Mouse (Mus musculus): ENCODE data around the gene Dock4. TPM values are rescaled to one million over a fixed set of nuclear protein-coding genes. Genes with fewer than 3 reads are reported as not detected.

The Dock4 gene
- polyA plus RNA-seq, 1 experiment from 2014 or later, result 34.6 TPM

- no peaks in the 10 kb centered on the region for H3K27me3 ChIP-seq (replicated peaks)
- WGBS, result 97% methylated on average over 2 of the region's 2 CpGs
- no peaks in the 10 kb centered on the region for H3K9me3 ChIP-seq (replicated peaks)
- no peak overlapping the region for H3K4me3 ChIP-seq (replicated peaks)
- no peaks in the 10 kb centered on the region for H3K4me1 ChIP-seq
- no peak for ATAC-seq (ENCODE audit: low FRiP score)
- H3K27ac ChIP-seq (replicated peaks), result no peak overlapping the region
- H3K4me2 ChIP-seq, result no peak overlapping the region
- H3K36me3 ChIP-seq, result no peaks in the 10 kb centered on the region
- H3K9ac ChIP-seq (replicated peaks), result no peak overlapping the region
These were observed 108.2 kb downstream of the Dock4 start for GRCm38 (mm10) chr12:40553929-40554328.

DNA sequence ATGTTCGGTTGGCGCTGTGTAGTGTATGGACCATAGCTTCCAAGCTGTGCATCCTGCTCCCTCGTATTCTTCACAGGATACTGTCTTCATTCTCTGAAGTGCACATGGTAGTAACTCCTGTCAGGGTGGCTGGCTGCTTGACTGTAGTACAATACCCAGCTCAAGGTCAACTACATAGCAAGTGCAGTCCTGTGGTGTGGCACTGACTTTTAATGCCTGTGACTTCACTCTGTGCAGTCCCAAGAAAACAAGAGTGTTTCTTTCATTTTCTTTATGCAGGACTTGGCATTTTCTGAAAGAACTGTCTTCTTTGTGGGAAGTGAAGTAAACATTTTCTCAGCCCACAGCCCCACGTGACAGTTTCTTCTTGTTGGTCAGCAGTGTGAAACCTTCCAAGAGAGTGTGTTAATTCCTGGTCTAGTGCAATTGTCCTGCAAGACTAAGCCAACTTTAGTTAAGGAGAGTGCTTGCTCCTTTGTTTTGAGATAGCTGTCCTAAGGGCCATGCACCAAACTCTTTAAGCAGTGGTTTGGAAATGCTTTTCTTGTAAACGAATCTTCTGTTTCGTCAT lies 109.3 kb downstream of the Dock4 start:
- no peak for ATAC-seq (ENCODE audit: low FRiP score)
- no peaks in the 10 kb centered on the region for H3K4me1 ChIP-seq
- no peaks in the 10 kb centered on the region for H3K9me3 ChIP-seq (replicated peaks)
- H3K9ac ChIP-seq (replicated peaks), result no peak overlapping the region
- 81% methylated on average over 6 of the region's 6 CpGs for WGBS
- no peak overlapping the region for H3K27ac ChIP-seq (replicated peaks)
- no peak overlapping the region for H3K4me2 ChIP-seq
- H3K4me3 ChIP-seq (replicated peaks), result no peak overlapping the region
- H3K27me3 ChIP-seq (replicated peaks), result no peaks in the 10 kb centered on the region
- H3K36me3 ChIP-seq, result no peaks in the 10 kb centered on the region

- H3K4me2 ChIP-seq, result no peak overlapping the region
- no peak for ATAC-seq (ENCODE audit: low FRiP score)
- H3K4me1 ChIP-seq, result no peaks in the 10 kb centered on the region
- H3K9me3 ChIP-seq (replicated peaks), result no peaks in the 10 kb centered on the region
- H3K27ac ChIP-seq (replicated peaks), result no peak overlapping the region
- no peaks in the 10 kb centered on the region for H3K27me3 ChIP-seq (replicated peaks)
- H3K36me3 ChIP-seq, result no peaks in the 10 kb centered on the region
- no peak overlapping the region for H3K9ac ChIP-seq (replicated peaks)
- 84% methylated on average over 3 of the region's 3 CpGs for WGBS
- H3K4me3 ChIP-seq (replicated peaks), result no peak overlapping the region
These were observed 112.8 kb downstream of the Dock4 start for GRCm38 (mm10) chr12:40558600-40558999.

- H3K4me2 ChIP-seq, result no peak overlapping the region
- H3K36me3 ChIP-seq, result no peaks in the 10 kb centered on the region
- ATAC-seq (ENCODE audit: low FRiP score), result no peak
- no peak overlapping the region for H3K9ac ChIP-seq (replicated peaks)
- H3K9me3 ChIP-seq (replicated peaks), result no peaks in the 10 kb centered on the region
- no peaks in the 10 kb centered on the region for H3K27me3 ChIP-seq (replicated peaks)
- H3K4me1 ChIP-seq, result 0 out of 2 replicates have a peak, but pooled peaks cover under 1% of the 10 kb centered on the region
- H3K4me3 ChIP-seq (replicated peaks), result no peak overlapping the region
- no peak overlapping the region for H3K27ac ChIP-seq (replicated peaks)
- WGBS, result 87% methylated on average over 11 of the region's 11 CpGs
These were observed 113.4 kb downstream of the Dock4 start for GRCm38 (mm10) chr12:40559103-40559502.

DNA sequence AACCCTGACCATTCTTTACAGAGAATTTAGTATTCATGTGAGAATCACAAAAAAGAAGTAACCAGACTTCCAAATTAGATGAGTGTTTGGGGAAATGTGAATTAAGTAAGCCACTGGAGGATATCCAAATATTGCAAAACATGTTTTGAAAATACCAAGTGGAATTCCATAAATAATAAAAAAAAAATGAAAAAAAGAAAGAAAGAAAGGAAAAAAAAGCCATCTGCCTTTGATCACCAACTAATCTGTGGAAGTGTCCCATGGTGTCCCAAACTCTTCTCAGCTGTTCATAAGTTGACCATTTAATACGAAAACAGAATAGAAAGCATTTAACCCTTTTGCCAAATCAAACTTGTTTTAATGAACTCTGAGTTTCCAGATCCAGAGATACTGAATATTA lies 118.0 kb downstream of the Dock4 start:
- 89% methylated on average over 1 of the region's 1 CpGs for WGBS

GRCm38 (mm10) chr12:40564261-40564660 lies 118.5 kb downstream of the Dock4 start:
- WGBS, result 38% methylated on average over 2 of the region's 2 CpGs
- H3K9me3 ChIP-seq (replicated peaks), result no peaks in the 10 kb centered on the region
- H3K4me3 ChIP-seq (replicated peaks), result no peak overlapping the region
- no peaks in the 10 kb centered on the region for H3K27me3 ChIP-seq (replicated peaks)
- H3K9ac ChIP-seq (replicated peaks), result no peak overlapping the region
- peaks cover 22% of the 10 kb centered on the region for H3K4me1 ChIP-seq
- no peak overlapping the region for H3K4me2 ChIP-seq
- ATAC-seq (ENCODE audit: low FRiP score), result no peak
- no peak overlapping the region for H3K27ac ChIP-seq (replicated peaks)
- no peaks in the 10 kb centered on the region for H3K36me3 ChIP-seq

More for the DNA sequence above, 118.0 kb downstream of the Dock4 start:
- no peak for ATAC-seq (ENCODE audit: low FRiP score)
- no peaks in the 10 kb centered on the region for H3K27me3 ChIP-seq (replicated peaks)
- no peak overlapping the region for H3K27ac ChIP-seq (replicated peaks)
- no peaks in the 10 kb centered on the region for H3K36me3 ChIP-seq
- H3K4me1 ChIP-seq, result peaks cover 17% of the 10 kb centered on the region
- no peak overlapping the region for H3K4me3 ChIP-seq (replicated peaks)
- no peaks in the 10 kb centered on the region for H3K9me3 ChIP-seq (replicated peaks)
- H3K4me2 ChIP-seq, result no peak overlapping the region
- H3K9ac ChIP-seq (replicated peaks), result no peak overlapping the region

- no peak overlapping the region for H3K4me3 ChIP-seq (replicated peaks)
- no peaks in the 10 kb centered on the region for H3K36me3 ChIP-seq
- H3K4me1 ChIP-seq, result peaks cover 28% of the 10 kb centered on the region
- H3K27ac ChIP-seq (replicated peaks), result no peak overlapping the region
- no peaks in the 10 kb centered on the region for H3K27me3 ChIP-seq (replicated peaks)
- H3K9me3 ChIP-seq (replicated peaks), result no peaks in the 10 kb centered on the region
- ATAC-seq (ENCODE audit: low FRiP score), result no peak
- no peak overlapping the region for H3K9ac ChIP-seq (replicated peaks)
- 76% methylated on average over 4 of the region's 4 CpGs for WGBS
- no peak overlapping the region for H3K4me2 ChIP-seq
These were observed 122.7 kb downstream of the Dock4 start for GRCm38 (mm10) chr12:40568365-40568885.

- H3K4me2 ChIP-seq, result no peak overlapping the region
These were observed 123.5 kb downstream of the Dock4 start for GRCm38 (mm10) chr12:40568971-40569968.

GRCm38 (mm10) chr12:40570250-40570649 lies 124.5 kb downstream of the Dock4 start:
- Histone ChIP-seq H3K36me3 (no peaks in the 10 kb centered on the region), H3K9ac (replicated peaks) (no peak overlapping the region), H3K9me3 (replicated peaks) (no peaks in the 10 kb centered on the region), H3K4me2 (no peak overlapping the region), H3K4me1 (peaks cover 20% of the 10 kb centered on the region), H3K4me3 (replicated peaks) (no peak overlapping the region), H3K27ac (replicated peaks) (no peak overlapping the region), H3K27me3 (replicated peaks) (no peaks in the 10 kb centered on the region)
- no peak for ATAC-seq (ENCODE audit: low FRiP score)
- 65% methylated on average over 1 of the region's 1 CpGs for WGBS

More at GRCm38 (mm10) chr12:40568971-40569968, 123.5 kb downstream of the Dock4 start:
- Histone ChIP-seq H3K4me1 (peaks cover 26% of the 10 kb centered on the region), H3K9me3 (replicated peaks) (no peaks in the 10 kb centered on the region), H3K27me3 (replicated peaks) (no peaks in the 10 kb centered on the region), H3K27ac (replicated peaks) (no peak overlapping the region), H3K9ac (replicated peaks) (no peak overlapping the region), H3K4me3 (replicated peaks) (no peak overlapping the region), H3K36me3 (no peaks in the 10 kb centered on the region)
- 37% methylated on average over 9 of the region's 9 CpGs for WGBS
- no peak for ATAC-seq (ENCODE audit: low FRiP score)

- Histone ChIP-seq H3K36me3 (no peaks in the 10 kb centered on the region), H3K27me3 (replicated peaks) (no peaks in the 10 kb centered on the region), H3K27ac (replicated peaks) (no peak overlapping the region), H3K4me2 (no peak overlapping the region), H3K9me3 (replicated peaks) (no peaks in the 10 kb centered on the region), H3K4me1 (peaks cover 8% of the 10 kb centered on the region), H3K4me3 (replicated peaks) (no peak overlapping the region), H3K9ac (replicated peaks) (no peak overlapping the region)
- WGBS, result 71% methylated on average over 3 of the region's 3 CpGs
- no peak for ATAC-seq (ENCODE audit: low FRiP score)
These were observed 128.3 kb downstream of the Dock4 start for GRCm38 (mm10) chr12:40574051-40574450.

GRCm38 (mm10) chr12:40576749-40577148 lies 131.0 kb downstream of the Dock4 start:
- WGBS, result 45% methylated on average over 2 of the region's 2 CpGs
- ATAC-seq (ENCODE audit: low FRiP score), result no peak
- no peaks in the 10 kb centered on the region for H3K27me3 ChIP-seq (replicated peaks)
- no peaks in the 10 kb centered on the region for H3K4me1 ChIP-seq
- no peaks in the 10 kb centered on the region for H3K9me3 ChIP-seq (replicated peaks)
- no peak overlapping the region for H3K4me2 ChIP-seq
- H3K27ac ChIP-seq (replicated peaks), result no peak overlapping the region
- no peaks in the 10 kb centered on the region for H3K36me3 ChIP-seq
- no peak overlapping the region for H3K9ac ChIP-seq (replicated peaks)
- H3K4me3 ChIP-seq (replicated peaks), result no peak overlapping the region

DNA sequence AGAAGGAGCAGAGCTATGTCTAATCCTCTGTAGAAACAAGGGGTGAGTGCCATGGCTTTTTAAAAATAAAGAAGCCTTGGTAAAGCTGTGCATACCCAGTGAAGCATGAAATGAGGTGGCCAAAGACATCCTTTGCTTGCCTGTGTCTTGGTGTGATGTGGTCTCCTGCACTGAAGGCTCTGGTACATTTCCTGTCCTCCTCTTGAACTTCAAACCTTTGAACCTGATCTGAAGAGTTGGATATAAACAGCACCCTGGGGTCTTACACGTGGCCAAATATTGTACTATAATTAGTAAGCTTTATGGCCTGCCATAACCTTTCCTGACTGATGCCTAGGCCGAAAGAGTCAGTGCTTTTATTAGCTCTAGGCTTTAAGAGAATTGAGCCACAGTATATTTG lies 134.6 kb downstream of the Dock4 start:
- H3K9ac ChIP-seq (replicated peaks), result no peak overlapping the region
- H3K27me3 ChIP-seq (replicated peaks), result no peaks in the 10 kb centered on the region
- 17% methylated on average over 2 of the region's 2 CpGs for WGBS
- H3K36me3 ChIP-seq, result no peaks in the 10 kb centered on the region
- ATAC-seq (ENCODE audit: low FRiP score), result 0 out of 2 replicates have a peak, but pooled peaks have one; percentile 39
- H3K4me1 ChIP-seq, result no peaks in the 10 kb centered on the region
- H3K4me2 ChIP-seq, result no peak overlapping the region
- H3K9me3 ChIP-seq (replicated peaks), result no peaks in the 10 kb centered on the region
- H3K4me3 ChIP-seq (replicated peaks), result no peak overlapping the region
- no peak overlapping the region for H3K27ac ChIP-seq (replicated peaks)
